Mouse (Mus musculus): Measurements from ENCODE around the gene Nedd9. TPM values are rescaled to one million over a fixed set of nuclear protein-coding genes. Genes with fewer than 3 reads are reported as not detected.
"Not testable (repeated sequence)": the region's sequence is repeated elsewhere in the genome, so short reads cannot be mapped to it uniquely, and the experiment has no call there.

Nedd9 gene
- polyA plus RNA-seq, 1 experiment from 2014 or later: 25.4 TPM

DNA sequence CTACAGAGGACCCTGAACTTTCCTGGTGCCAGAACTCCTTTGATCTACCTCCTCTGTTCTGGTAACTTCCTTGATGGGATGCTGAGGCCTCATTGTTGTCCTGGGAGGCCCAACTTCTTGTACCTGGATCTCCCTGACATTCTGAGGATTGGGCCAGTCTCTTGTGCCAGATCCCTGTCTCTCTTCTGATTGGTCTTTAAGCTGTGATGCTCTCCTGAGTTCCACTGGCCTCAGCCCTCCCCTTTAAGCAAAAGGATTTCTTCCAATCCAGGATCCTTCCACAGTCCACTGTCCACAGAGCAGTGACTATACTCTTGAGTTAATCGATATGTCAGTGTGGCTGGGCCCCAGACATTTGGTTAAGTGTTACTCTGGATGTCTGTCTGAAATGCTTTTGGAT lies 112.3 kb downstream of the Nedd9 start:
- Histone ChIP-seq H3K9ac (replicated peaks) (no peak overlapping the region), H3K27ac (replicated peaks) (no peak overlapping the region), H3K9me3 (no peaks in the 10 kb centered on the region), H3K4me1 (no peaks in the 10 kb centered on the region), H3K27me3 (no peaks in the 10 kb centered on the region), H3K4me3 (no peak overlapping the region), H3K4me2 (replicated peaks) (no peak overlapping the region), H3K36me3 (no peaks in the 10 kb centered on the region)
- 97% methylated on average over 1 of the region's 1 CpGs for WGBS
- ATAC-seq (replicated peaks): no peak

DNA sequence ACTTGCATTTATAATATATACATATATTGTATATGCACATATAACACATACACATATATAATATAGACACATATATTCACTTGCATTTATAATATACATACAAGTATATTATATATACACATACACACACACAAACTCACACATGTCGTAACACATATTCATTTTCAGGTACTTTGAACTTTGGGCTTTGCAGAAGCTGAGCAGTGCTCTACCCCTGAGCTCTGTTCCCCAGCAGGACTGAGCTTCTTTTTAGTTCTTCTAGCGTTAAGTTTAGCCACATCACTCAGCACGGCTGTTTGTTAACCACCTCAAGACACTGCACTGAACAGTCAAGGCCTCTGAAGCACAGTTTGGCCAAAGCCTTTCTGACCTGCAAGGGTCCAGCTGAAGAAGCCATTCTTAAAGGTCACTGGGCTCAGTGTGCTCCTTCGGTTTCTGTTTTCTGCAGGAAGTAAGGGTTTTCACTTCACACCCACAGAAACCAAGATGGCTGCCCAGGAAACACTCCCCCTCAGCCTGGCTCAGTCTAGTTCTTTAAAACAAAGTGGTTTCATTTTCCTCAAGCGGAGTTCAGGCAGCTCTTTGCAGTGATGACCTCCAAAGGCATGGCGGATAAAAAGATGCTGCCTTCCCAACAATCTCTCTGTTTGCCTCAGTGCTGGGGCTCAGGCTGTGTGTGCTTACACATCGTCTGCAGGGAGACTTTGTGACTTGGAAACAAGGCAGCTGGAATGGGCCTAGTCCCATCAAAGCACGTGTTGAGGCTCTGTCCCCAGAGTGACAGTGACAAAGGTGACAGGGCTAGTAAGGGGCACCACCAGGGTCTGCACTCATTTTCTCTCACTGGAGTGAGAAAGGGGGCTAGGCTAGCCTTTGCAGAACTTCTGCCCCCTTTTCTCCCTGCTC lies 114.4 kb downstream of the Nedd9 start:
- 81% methylated on average over 8 of the region's 8 CpGs for WGBS
- Histone ChIP-seq H3K4me1 (no peaks in the 10 kb centered on the region), H3K4me2 (replicated peaks) (no peak overlapping the region), H3K9me3 (no peaks in the 10 kb centered on the region), H3K9ac (replicated peaks) (no peak overlapping the region), H3K4me3 (no peak overlapping the region), H3K27me3 (no peaks in the 10 kb centered on the region), H3K27ac (replicated peaks) (no peak overlapping the region), H3K36me3 (no peaks in the 10 kb centered on the region)
- no peak for ATAC-seq (replicated peaks)

DNA sequence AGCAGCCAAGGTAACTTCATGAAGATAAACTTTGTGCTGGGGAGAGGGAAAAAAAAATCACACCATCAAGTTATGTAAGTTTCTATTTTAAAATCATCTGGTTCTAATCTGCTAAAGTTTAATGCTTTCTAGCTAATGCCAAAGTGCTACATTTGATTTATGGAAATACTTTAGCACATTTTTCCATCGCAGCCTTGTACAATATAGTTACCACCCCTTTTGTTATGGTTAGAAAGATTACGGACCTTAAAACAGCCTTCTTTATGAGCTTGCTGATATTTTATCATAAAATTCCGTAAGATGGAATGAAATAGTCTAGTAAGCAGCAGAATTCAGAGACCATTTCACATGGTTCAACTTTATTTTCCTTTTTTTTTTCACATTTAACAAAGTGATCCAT lies 115.6 kb downstream of the Nedd9 start:
- no peaks in the 10 kb centered on the region for H3K36me3 ChIP-seq
- no peaks in the 10 kb centered on the region for H3K4me1 ChIP-seq
- WGBS: 97% methylated on average over 3 of the region's 3 CpGs
- H3K9ac ChIP-seq (replicated peaks): no peak overlapping the region
- no peak overlapping the region for H3K4me3 ChIP-seq
- no peaks in the 10 kb centered on the region for H3K9me3 ChIP-seq
- ATAC-seq (replicated peaks): no peak
- no peak overlapping the region for H3K4me2 ChIP-seq (replicated peaks)
- no peak overlapping the region for H3K27ac ChIP-seq (replicated peaks)
- H3K27me3 ChIP-seq: no peaks in the 10 kb centered on the region

DNA sequence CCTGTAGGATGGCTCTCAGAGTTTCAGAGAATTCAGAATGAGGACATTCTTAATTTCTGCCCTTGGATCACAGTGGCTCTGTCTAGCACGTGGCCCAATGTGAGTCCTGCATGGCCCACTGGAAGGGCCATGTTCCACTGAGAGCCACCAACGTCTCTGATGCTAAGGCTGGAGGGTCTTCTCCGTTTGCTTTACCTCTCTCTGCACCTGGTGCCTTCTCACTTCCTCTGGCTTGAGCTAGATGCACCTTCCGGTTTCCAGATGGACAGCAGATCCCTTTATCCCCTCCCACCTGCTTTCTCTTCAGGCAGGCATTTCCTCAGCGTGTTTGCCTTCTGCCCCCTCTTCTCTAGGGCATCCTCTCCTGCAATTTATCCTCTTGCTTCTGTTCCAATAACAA lies 118.5 kb downstream of the Nedd9 start:
- Histone ChIP-seq H3K4me3 (no peak overlapping the region), H3K27me3 (no peaks in the 10 kb centered on the region), H3K9ac (replicated peaks) (no peak overlapping the region), H3K4me1 (no peaks in the 10 kb centered on the region), H3K27ac (replicated peaks) (no peak overlapping the region), H3K4me2 (replicated peaks) (no peak overlapping the region), H3K9me3 (no peaks in the 10 kb centered on the region), H3K36me3 (no peaks in the 10 kb centered on the region)
- ATAC-seq (replicated peaks): no peak
- 82% methylated on average over 5 of the region's 5 CpGs for WGBS

DNA sequence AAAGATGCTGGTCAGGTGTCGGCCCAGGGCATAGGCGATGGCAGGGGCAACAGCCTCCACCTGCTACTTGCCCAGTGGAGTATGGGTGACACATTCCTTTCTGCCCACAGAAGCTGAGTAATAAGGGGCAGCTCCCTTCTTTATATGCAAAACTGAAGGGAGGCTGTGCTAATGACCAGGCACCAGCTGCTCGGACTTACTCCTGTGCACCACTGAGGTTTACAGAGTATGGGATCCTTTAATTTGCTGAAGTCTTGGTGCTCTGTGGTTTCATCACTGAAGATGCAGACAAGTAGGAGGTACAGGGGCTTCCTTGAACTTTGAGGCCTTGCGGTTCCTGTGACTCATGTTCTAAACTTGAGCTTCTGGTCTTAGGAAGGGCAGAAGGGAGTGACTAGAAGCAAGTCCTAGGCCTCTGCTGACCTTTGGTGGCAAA lies 120.0 kb downstream of the Nedd9 start:
- WGBS: 76% methylated on average over 4 of the region's 4 CpGs

DNA sequence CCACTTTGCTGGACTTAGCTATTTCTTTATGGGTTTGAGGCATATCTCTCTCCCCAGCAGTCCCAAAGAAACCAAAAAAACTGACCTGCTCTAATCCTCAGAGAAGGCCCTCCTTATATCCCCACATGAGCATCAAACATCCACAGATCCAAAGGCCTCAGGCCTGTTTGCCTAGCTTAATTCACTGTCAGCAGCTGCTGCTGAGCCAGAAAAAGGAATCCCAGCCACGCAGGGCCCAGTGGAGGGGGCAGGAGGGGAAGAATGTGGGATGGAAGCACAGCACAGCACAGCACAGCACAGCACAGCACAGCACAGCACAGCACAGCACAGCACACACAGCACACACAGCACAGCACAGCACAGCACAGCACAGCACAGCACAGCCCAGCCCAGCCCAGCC lies 120.6 kb downstream of the Nedd9 start:
- not testable (repeated sequence) for H3K9me3 ChIP-seq, H3K27me3 ChIP-seq

More for the DNA sequence above, 120.0 kb downstream of the Nedd9 start:
- H3K9ac ChIP-seq (replicated peaks): no peak overlapping the region
- ATAC-seq (replicated peaks): no peak; the same call in 1 of the 2 replicates
- no peaks in the 10 kb centered on the region for H3K27me3 ChIP-seq
- no peaks in the 10 kb centered on the region for H3K4me1 ChIP-seq
- H3K4me3 ChIP-seq: no peak overlapping the region
- H3K27ac ChIP-seq (replicated peaks): no peak overlapping the region
- no peaks in the 10 kb centered on the region for H3K36me3 ChIP-seq
- no peaks in the 10 kb centered on the region for H3K9me3 ChIP-seq
- no peak overlapping the region for H3K4me2 ChIP-seq (replicated peaks)

DNA sequence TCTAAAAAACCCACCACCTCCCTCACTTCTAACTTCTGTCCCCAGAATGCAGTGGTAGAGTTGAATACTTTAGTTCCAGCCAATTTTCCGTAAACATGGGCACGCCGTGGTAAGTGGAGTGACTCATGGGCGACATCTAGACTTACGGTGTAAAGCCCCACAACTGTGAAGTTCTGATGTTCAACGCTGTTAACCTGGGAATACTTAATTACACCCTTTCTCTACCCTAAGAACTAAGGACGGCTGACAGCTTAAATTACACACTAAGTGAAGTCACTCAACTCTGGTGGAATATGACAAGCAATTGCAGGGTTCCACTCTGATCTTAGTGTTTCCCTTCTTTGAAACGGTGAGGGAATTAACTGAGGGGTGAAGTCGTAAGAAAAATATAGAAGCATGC lies 122.9 kb downstream of the Nedd9 start:
- ATAC-seq (replicated peaks): no peak
- H3K36me3 ChIP-seq: no peaks in the 10 kb centered on the region

More for the DNA sequence above, 120.6 kb downstream of the Nedd9 start:
- WGBS: 21% methylated on average over 1 of the region's 1 CpGs
- H3K27ac ChIP-seq (replicated peaks); ATAC-seq (replicated peaks); H3K4me2 ChIP-seq (replicated peaks); H3K9ac ChIP-seq (replicated peaks); H3K4me1 ChIP-seq; H3K36me3 ChIP-seq; H3K4me3 ChIP-seq: not testable (repeated sequence)

DNA sequence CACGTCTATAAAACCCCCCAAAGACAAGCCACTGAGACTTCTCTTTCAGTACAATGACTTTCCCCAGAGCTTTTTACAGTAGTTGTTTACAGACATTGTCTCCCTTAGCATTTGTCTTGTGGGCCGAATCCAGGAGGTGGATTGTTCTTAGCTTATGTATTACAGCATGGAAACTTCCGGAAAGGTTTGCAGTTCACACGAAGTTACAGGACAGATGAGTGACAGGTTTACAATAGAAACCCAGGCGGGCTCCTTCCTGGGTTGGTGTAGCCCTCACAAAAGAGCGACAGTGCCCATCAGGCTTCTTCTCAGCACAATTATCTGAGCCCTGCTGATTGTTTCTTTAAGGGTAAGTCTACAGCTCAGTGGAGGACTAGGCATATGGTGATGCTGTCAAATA lies 124.3 kb downstream of the Nedd9 start:
- Histone ChIP-seq H3K9me3 (no peaks in the 10 kb centered on the region), H3K36me3 (no peaks in the 10 kb centered on the region), H3K4me2 (replicated peaks) (no peak overlapping the region), H3K9ac (replicated peaks) (no peak overlapping the region), H3K27me3 (no peaks in the 10 kb centered on the region), H3K4me3 (no peak overlapping the region), H3K27ac (replicated peaks) (no peak overlapping the region), H3K4me1 (peaks cover 19% of the 10 kb centered on the region)
- no peak for ATAC-seq (replicated peaks)
- WGBS: 52% methylated on average over 6 of the region's 6 CpGs

More for the DNA sequence above, 122.9 kb downstream of the Nedd9 start:
- Histone ChIP-seq H3K4me3 (no peak overlapping the region), H3K9me3 (no peaks in the 10 kb centered on the region), H3K4me2 (replicated peaks) (no peak overlapping the region), H3K9ac (replicated peaks) (no peak overlapping the region), H3K4me1 (peaks cover 18% of the 10 kb centered on the region), H3K27me3 (no peaks in the 10 kb centered on the region), H3K27ac (replicated peaks) (no peak overlapping the region)
- 75% methylated on average over 9 of the region's 9 CpGs for WGBS

DNA sequence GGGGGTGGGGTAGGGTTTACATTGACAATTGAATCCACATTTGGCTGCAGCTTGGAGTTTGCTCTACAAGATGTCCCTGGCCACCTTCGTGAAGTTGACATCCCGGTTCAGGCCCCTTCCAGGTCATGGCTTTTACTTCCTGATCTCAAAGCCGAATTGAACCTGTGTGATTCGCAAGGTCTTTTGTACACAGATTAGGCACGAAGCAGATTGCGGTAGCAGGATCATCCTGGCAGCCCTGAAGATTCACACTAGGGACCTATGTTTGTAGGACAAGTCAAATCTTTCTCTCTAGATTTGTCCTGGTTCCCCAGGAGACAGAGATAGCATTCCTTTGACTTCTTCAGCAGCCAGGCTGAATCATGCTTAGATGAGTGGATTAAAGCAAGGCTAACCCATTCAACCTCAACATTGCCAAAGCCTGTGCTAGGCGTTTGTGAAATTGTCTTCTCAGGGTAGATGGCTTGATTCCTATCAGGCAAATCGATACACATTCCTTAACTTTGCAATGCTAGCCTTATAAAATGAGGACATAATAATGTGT lies 126.8 kb downstream of the Nedd9 start:
- Histone ChIP-seq H3K4me3 (no peak overlapping the region), H3K4me1 (peaks cover 42% of the 10 kb centered on the region), H3K36me3 (no peaks in the 10 kb centered on the region), H3K27me3 (no peaks in the 10 kb centered on the region), H3K9ac (replicated peaks) (no peak overlapping the region), H3K27ac (replicated peaks) (peak overlapping the region; percentile 94), H3K4me2 (replicated peaks) (peak overlapping the region; percentile 74; the same call in 1 of the 2 replicates), H3K9me3 (no peaks in the 10 kb centered on the region)
- no peak for ATAC-seq (replicated peaks)
- 15% methylated on average over 8 of the region's 8 CpGs for WGBS

DNA sequence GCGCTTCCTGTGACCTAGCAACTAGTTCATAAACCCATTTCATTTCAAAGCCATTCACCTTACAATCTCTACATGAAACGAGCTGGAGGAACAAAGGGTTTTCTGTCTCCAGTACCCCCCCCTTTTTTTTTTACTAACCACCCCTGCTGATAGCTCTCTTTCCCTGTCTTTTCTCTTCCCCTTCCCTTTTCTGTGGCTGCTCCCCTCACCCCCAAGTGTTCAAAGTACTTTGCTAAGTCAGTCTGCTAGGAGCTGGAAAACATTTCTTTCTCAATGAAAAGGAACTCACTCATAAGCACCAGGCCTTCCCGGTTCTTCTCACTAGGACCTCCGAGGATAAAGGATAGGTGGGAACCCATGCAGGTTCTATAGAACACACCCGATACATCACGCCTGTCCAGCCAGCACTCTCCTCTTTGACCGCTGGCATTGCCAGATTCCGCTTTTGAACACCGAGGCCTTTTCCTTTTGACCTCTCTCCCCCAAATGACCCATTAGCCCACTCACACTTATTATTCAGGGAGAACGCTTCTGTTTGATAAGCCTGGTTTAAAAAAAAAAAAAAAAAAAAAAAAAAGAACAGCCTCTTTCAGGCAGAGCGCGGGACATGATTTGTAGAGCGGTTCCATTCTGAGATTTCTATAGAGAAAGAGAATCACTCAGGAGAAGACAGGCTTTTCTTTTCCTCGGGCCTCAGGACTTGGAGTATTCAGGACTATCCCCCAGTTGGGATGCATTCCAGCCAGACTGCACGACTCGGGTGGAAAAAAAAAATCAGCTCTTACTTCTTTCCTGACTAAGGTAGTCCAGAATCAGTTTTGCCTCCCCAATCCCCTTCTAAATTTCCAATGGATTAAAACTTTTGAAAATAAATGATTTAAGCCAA lies 127.6 kb downstream of the Nedd9 start:
- no peak for ATAC-seq (replicated peaks)
- peak overlapping the region; percentile 94 for H3K27ac ChIP-seq (replicated peaks)
- H3K9me3 ChIP-seq: no peaks in the 10 kb centered on the region
- H3K4me2 ChIP-seq (replicated peaks): peak overlapping the region; percentile 74
- peak overlapping the region; percentile 37 for H3K9ac ChIP-seq (replicated peaks)
- H3K4me3 ChIP-seq: peak overlapping the region; percentile 62
- no peaks in the 10 kb centered on the region for H3K27me3 ChIP-seq
- WGBS: 1% methylated on average over 16 of the region's 16 CpGs
- H3K36me3 ChIP-seq: no peaks in the 10 kb centered on the region
- H3K4me1 ChIP-seq: peaks cover 49% of the 10 kb centered on the region

DNA sequence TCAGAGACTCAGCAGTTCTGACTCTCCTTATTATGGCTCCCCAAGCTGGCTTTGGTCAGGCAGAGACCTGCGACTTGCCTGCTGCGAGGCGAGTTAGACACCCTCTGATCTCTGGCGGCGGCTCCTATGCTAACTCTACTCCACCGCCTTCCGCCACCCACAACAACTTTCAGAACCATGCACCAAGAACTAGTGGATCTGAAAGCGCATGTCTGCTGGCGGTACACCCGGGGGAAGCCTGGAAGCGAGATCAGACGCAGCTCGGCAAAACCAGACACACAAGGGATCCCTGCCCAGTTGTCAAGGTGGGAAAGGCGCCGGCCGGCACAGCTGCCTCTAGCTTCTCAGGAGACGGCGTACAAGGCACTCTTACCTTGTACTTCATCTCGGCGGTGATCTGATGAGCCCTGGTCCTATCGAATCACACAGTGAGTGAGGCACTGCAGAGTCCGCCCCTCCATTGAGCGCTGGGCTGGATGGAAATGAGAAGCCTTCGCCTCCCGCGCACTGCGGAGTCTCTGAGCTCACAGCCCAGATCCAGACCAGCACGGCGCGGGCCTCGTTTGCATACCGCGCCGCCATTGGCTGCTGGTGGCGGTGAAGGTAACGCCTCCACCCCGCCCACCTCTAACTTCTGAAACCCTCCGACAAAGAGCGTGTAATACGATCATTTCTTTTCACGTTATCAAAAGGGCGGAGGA lies 128.5 kb downstream of the Nedd9 start:
- WGBS: under 1% methylated on average over 42 of the region's 42 CpGs
- Histone ChIP-seq H3K4me3 (peak overlapping the region; percentile 62), H3K9me3 (no peaks in the 10 kb centered on the region), H3K27ac (replicated peaks) (peak overlapping the region; percentile 94), H3K36me3 (no peaks in the 10 kb centered on the region), H3K27me3 (no peaks in the 10 kb centered on the region), H3K9ac (replicated peaks) (peak overlapping the region; percentile 75), H3K4me1 (peaks cover 58% of the 10 kb centered on the region), H3K4me2 (replicated peaks) (peak overlapping the region; percentile 74)
- ATAC-seq (replicated peaks): peak; percentile 99

Measured in forebrain, embryonic 15.5 days (tissue).